Mouse (Mus musculus) forebrain, embryonic 13.5 days (tissue): ENCODE measurements around the gene Epo. TPM values are rescaled to one million over a fixed set of nuclear protein-coding genes. Genes with fewer than 3 reads are reported as not detected.

Experiments used
- ATAC-seq: fragments of 200-750 bp; cut with Nextera tagmentation; 2 replicates; pipeline ENCODE4 v1.8.0; 2017
- H3K27ac ChIP-seq: fragments of 300-500 bp; sonication (generic); 2 replicates; pipeline ENCODE4 v1.5.1; 2015; ENCODE audit warnings: inconsistent platforms, mild to moderate bottlenecking, moderate library complexity
- H3K27me3 ChIP-seq: fragments of 300-500 bp; sonication (generic); 2 replicates; pipeline ENCODE4 v1.6.1; 2015; ENCODE audit warnings: mild to moderate bottlenecking, inconsistent platforms
- H3K36me3 ChIP-seq: fragments of 300-500 bp; sonication (generic); 2 replicates; pipeline ENCODE4 v1.6.1; 2015; ENCODE audit warnings: mild to moderate bottlenecking, inconsistent platforms; ENCODE audit not compliant: poor library complexity, severe bottlenecking
- H3K4me1 ChIP-seq: fragments of 300-500 bp; sonication (generic); 2 replicates; pipeline ENCODE4 v1.6.1; 2015; ENCODE audit warnings: inconsistent platforms
- H3K4me2 ChIP-seq: fragments of 300-500 bp; sonication (generic); 2 replicates; pipeline ENCODE4 v1.6.1; 2015; ENCODE audit warnings: inconsistent platforms, mild to moderate bottlenecking, moderate library complexity
- H3K4me3 ChIP-seq: fragments of 300-500 bp; sonication (generic); 2 replicates; pipeline ENCODE4 v1.5.1; 2015; ENCODE audit warnings: mild to moderate bottlenecking, inconsistent platforms
- H3K9ac ChIP-seq: fragments of 300-500 bp; sonication (generic); 2 replicates; pipeline ENCODE4 v1.6.1; 2015; ENCODE audit warnings: mild to moderate bottlenecking, inconsistent platforms
- H3K9me3 ChIP-seq: fragments of 300-500 bp; sonication (generic); replicated peaks from 2 replicates; pipeline ENCODE4 v1.6.1; 2016; ENCODE audit warnings: inconsistent platforms
- WGBS: fragments of 180-500 bp; shearing (Covaris S2); methylation state at CpG from one replicate; pipeline ENCODE4 v1.1.7; 2015; 5-methylcytosine and 5-hydroxymethylcytosine counted together
- polyA plus RNA-seq: library from polyadenylated mRNA; unstranded; fragments of >200 nt; fragmentation: Nextera tagmentation; extraction: Ambion mirVana; gene quantifications from 2 replicates; pipeline ENCODE4 v1.2.1, GENCODE M21; 2015

The Epo gene
- polyA plus RNA-seq, 1 experiment from 2014 or later = not detected

- WGBS = 39% methylated on average over 16 of the region's 16 CpGs
Observed at GRCm38 (mm10) chr5:137526192-137526936, 6.7 kb downstream of the Epo start.

GRCm38 (mm10) chr5:137525511-137525910 is 7.5 kb downstream of the Epo start:
- WGBS = 78% methylated on average over 16 of the region's 16 CpGs
- H3K9me3 ChIP-seq = no peaks in the 10 kb centered on the region
- no peak overlapping the region for H3K4me3 ChIP-seq
- H3K36me3 ChIP-seq = peaks cover 96% of the 10 kb centered on the region
- H3K4me2 ChIP-seq = no peak overlapping the region
- peaks cover 46% of the 10 kb centered on the region for H3K4me1 ChIP-seq
- H3K9ac ChIP-seq = peak overlapping the region; percentile 1; the same call in 1 of the 2 replicates
- H3K27me3 ChIP-seq = no peaks in the 10 kb centered on the region
- no peak for ATAC-seq
- peak overlapping the region; percentile 59 for H3K27ac ChIP-seq

More at GRCm38 (mm10) chr5:137526192-137526936, 6.7 kb downstream of the Epo start:
- no peaks in the 10 kb centered on the region for H3K27me3 ChIP-seq
- ATAC-seq = no peak
- peaks cover 48% of the 10 kb centered on the region for H3K4me1 ChIP-seq
- H3K9ac ChIP-seq = 0 out of 2 replicates have a peak overlapping the region, but pooled peaks have one; percentile 7
- H3K36me3 ChIP-seq = peaks cover 87% of the 10 kb centered on the region
- H3K27ac ChIP-seq = peak overlapping the region; percentile 77
- no peak overlapping the region for H3K4me3 ChIP-seq
- H3K9me3 ChIP-seq = no peaks in the 10 kb centered on the region
- H3K4me2 ChIP-seq = no peak overlapping the region

GRCm38 (mm10) chr5:137524671-137525070 is 8.4 kb downstream of the Epo start:
- Histone ChIP-seq H3K4me1 (peaks cover 38% of the 10 kb centered on the region), H3K27ac (peak overlapping the region; percentile 59; the same call in 1 of the 2 replicates), H3K36me3 (peaks cover 99% of the 10 kb centered on the region), H3K9me3 (no peaks in the 10 kb centered on the region), H3K4me3 (no peak overlapping the region), H3K4me2 (no peak overlapping the region), H3K9ac (0 out of 2 replicates have a peak overlapping the region, but pooled peaks have one; percentile 1), H3K27me3 (no peaks in the 10 kb centered on the region)
- ATAC-seq = no peak
- 87% methylated on average over 13 of the region's 13 CpGs for WGBS

- ATAC-seq = no peak
- H3K36me3 ChIP-seq = peaks cover 99% of the 10 kb centered on the region
- 0 out of 2 replicates have a peak overlapping the region, but pooled peaks have one; percentile 1 for H3K9ac ChIP-seq
- H3K4me1 ChIP-seq = peaks cover 33% of the 10 kb centered on the region
- H3K27ac ChIP-seq = no peak overlapping the region
- WGBS = 84% methylated on average over 8 of the region's 8 CpGs
- H3K9me3 ChIP-seq = no peaks in the 10 kb centered on the region
- H3K27me3 ChIP-seq = no peaks in the 10 kb centered on the region
- H3K4me3 ChIP-seq = no peak overlapping the region
- H3K4me2 ChIP-seq = no peak overlapping the region
Observed at GRCm38 (mm10) chr5:137524251-137524515, 8.9 kb downstream of the Epo start.

GRCm38 (mm10) chr5:137523396-137524250 is 9.4 kb downstream of the Epo start:
- Histone ChIP-seq H3K4me1 (peaks cover 30% of the 10 kb centered on the region), H3K27ac (peak overlapping the region; percentile 48; the same call in 1 of the 2 replicates), H3K36me3 (peaks cover 99% of the 10 kb centered on the region)

GRCm38 (mm10) chr5:137522711-137523110 is 10.3 kb downstream of the Epo start:
- peaks cover 22% of the 10 kb centered on the region for H3K4me1 ChIP-seq
- H3K27ac ChIP-seq = 0 out of 2 replicates have a peak overlapping the region, but pooled peaks have one; percentile 48
- H3K4me2 ChIP-seq = no peak overlapping the region
- no peak overlapping the region for H3K9ac ChIP-seq
- H3K27me3 ChIP-seq = no peaks in the 10 kb centered on the region
- H3K9me3 ChIP-seq = no peaks in the 10 kb centered on the region
- WGBS = 82% methylated on average over 11 of the region's 11 CpGs
- ATAC-seq = no peak
- peaks cover 97% of the 10 kb centered on the region for H3K36me3 ChIP-seq
- H3K4me3 ChIP-seq = no peak overlapping the region

More at GRCm38 (mm10) chr5:137523396-137524250, 9.4 kb downstream of the Epo start:
- ATAC-seq = no peak
- H3K27me3 ChIP-seq = no peaks in the 10 kb centered on the region
- no peak overlapping the region for H3K4me2 ChIP-seq
- H3K4me3 ChIP-seq = no peak overlapping the region
- H3K9me3 ChIP-seq = no peaks in the 10 kb centered on the region
- 82% methylated on average over 25 of the region's 25 CpGs for WGBS
- H3K9ac ChIP-seq = no peak overlapping the region

GRCm38 (mm10) chr5:137521861-137522260 is 11.2 kb downstream of the Epo start:
- Histone ChIP-seq H3K36me3 (peaks cover 89% of the 10 kb centered on the region), H3K27ac (no peak overlapping the region), H3K9me3 (no peaks in the 10 kb centered on the region), H3K9ac (no peak overlapping the region), H3K4me2 (no peak overlapping the region), H3K4me1 (peaks cover 16% of the 10 kb centered on the region), H3K27me3 (no peaks in the 10 kb centered on the region), H3K4me3 (no peak overlapping the region)
- no peak for ATAC-seq
- 81% methylated on average over 9 of the region's 9 CpGs for WGBS

GRCm38 (mm10) chr5:137519691-137520550 is 13.1 kb downstream of the Epo start:
- Histone ChIP-seq H3K4me2 (no peak overlapping the region), H3K27ac (no peak overlapping the region), H3K9ac (no peak overlapping the region), H3K9me3 (no peaks in the 10 kb centered on the region), H3K36me3 (peaks cover 73% of the 10 kb centered on the region), H3K4me1 (peaks cover 9% of the 10 kb centered on the region; the same call in 1 of the 2 replicates), H3K27me3 (no peaks in the 10 kb centered on the region), H3K4me3 (no peak overlapping the region)
- no peak for ATAC-seq
- WGBS = 94% methylated on average over 27 of the region's 27 CpGs

- peaks cover 23% of the 10 kb centered on the region for H3K4me1 ChIP-seq
Observed at GRCm38 (mm10) chr5:137518436-137518835, 14.6 kb downstream of the Epo start, which contains the start of gene Gigyf1. TSS of gene Gigyf1 (plus strand) at chr5:137518548.

GRCm38 (mm10) chr5:137514811-137515210 is 18.2 kb downstream of the Epo start:
- H3K4me1 ChIP-seq = peaks cover 48% of the 10 kb centered on the region
- no peak overlapping the region for H3K9ac ChIP-seq
- H3K36me3 ChIP-seq = peaks cover 29% of the 10 kb centered on the region
- no peak for ATAC-seq
- H3K4me3 ChIP-seq = no peak overlapping the region
- no peak overlapping the region for H3K4me2 ChIP-seq
- WGBS = 97% methylated on average over 3 of the region's 3 CpGs
- H3K27ac ChIP-seq = no peak overlapping the region
- no peaks in the 10 kb centered on the region for H3K9me3 ChIP-seq
- no peaks in the 10 kb centered on the region for H3K27me3 ChIP-seq

More at GRCm38 (mm10) chr5:137518436-137518835, 14.6 kb downstream of the Epo start, which contains the start of gene Gigyf1:
- H3K36me3 ChIP-seq = peaks cover 65% of the 10 kb centered on the region
- no peaks in the 10 kb centered on the region for H3K9me3 ChIP-seq
- H3K4me2 ChIP-seq = no peak within 1 kb of the TSS
- WGBS = 82% methylated on average over 5 of the region's 5 CpGs
- no peaks in the 10 kb centered on the region for H3K27me3 ChIP-seq
- no peak; the same call in 1 of the 2 replicates for ATAC-seq
- H3K4me3 ChIP-seq = no peak within 1 kb of the TSS
- H3K27ac ChIP-seq = no peak within 1 kb of the TSS
- H3K9ac ChIP-seq = no peak within 1 kb of the TSS

- Histone ChIP-seq H3K27ac (no peak overlapping the region), H3K36me3 (peaks cover 22% of the 10 kb centered on the region), H3K4me3 (no peak overlapping the region), H3K9ac (peak overlapping the region; percentile 50), H3K9me3 (no peaks in the 10 kb centered on the region), H3K4me2 (no peak overlapping the region), H3K4me1 (peaks cover 50% of the 10 kb centered on the region), H3K27me3 (no peaks in the 10 kb centered on the region)
- WGBS = 84% methylated on average over 12 of the region's 12 CpGs
- ATAC-seq = no peak
Observed at GRCm38 (mm10) chr5:137513951-137514721, 18.9 kb downstream of the Epo start.
